Mouse (Mus musculus): ENCODE results near the gene Etnk1.
"Not testable (repeated sequence)": the region's sequence is repeated elsewhere in the genome, so short reads cannot be mapped to it uniquely, and the experiment has no call there.

DNA sequence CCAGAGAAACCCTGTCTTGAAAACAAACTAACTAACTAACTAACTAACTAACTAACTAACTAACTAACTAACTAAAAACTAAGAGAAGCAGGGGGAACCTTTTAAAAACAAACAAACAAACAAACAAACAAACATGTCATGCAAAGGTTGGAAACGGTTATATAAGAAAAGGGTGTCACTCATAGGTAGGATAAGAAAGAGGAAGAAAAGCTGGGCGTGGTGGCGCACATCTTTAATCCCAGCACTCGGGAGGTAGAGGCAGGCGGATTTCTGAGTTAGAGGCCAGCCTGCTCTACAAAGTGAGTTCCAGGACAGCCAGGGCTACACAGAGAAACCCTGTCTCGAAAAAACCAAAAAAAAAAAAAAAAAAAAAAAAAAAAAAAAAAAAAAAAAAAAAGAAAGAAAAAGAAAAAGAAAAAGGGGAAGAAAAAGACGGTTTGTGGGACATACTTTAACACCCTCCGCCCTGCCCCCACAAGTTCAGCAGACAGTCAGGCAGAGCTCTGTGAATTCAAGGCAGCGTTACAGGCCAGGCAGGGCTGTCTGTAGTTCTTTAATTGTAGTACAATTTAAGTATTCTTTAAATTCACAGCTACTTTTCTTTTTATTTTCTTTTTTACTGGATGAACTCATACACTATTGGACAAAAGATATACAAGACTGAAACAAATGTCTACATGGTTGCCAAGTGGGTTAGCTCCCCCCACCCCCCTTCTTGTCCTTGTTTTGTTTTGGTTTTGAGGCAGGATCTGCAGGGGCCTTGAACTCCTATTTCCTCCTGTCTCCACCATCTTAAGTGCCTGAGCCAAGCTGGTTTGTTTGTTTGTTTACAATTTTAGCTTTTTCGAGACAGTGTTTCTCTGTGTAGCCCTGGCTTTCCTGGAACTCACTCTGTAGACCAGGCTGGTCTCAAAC lies 15.7 kb upstream of the Etnk1 start:
- TF ChIP-seq CTCF (IDR thresholded peaks at IDR 0.05; ENCODE audit: low read depth, low read length); POLR2A (IDR thresholded peaks at IDR 0.05; ENCODE audit: borderline replicate concordance, low read depth, low read length): not testable (repeated sequence)

Measured in bone marrow macrophage, adult 2 months (primary cell).